Mouse (Mus musculus) mammary gland, adult 2 months (tissue): ENCODE measurements around the gene Ninj1. TPM values are rescaled to one million over a fixed set of nuclear protein-coding genes. Genes with fewer than 3 reads are reported as not detected.

Source experiments
- polyA plus RNA-seq: library from polyadenylated mRNA; depleted of rRNA; stranded (reverse); fragments of >200 nt; gene quantifications from 2 replicates; pipeline ENCODE4 v1.2.3, GENCODE M21; 2012; ENCODE audit warnings: low replicate concordance; rRNA removed

Ninj1 gene
- 209 and 258 TPM in 2 replicates for polyA plus RNA-seq

DNA sequence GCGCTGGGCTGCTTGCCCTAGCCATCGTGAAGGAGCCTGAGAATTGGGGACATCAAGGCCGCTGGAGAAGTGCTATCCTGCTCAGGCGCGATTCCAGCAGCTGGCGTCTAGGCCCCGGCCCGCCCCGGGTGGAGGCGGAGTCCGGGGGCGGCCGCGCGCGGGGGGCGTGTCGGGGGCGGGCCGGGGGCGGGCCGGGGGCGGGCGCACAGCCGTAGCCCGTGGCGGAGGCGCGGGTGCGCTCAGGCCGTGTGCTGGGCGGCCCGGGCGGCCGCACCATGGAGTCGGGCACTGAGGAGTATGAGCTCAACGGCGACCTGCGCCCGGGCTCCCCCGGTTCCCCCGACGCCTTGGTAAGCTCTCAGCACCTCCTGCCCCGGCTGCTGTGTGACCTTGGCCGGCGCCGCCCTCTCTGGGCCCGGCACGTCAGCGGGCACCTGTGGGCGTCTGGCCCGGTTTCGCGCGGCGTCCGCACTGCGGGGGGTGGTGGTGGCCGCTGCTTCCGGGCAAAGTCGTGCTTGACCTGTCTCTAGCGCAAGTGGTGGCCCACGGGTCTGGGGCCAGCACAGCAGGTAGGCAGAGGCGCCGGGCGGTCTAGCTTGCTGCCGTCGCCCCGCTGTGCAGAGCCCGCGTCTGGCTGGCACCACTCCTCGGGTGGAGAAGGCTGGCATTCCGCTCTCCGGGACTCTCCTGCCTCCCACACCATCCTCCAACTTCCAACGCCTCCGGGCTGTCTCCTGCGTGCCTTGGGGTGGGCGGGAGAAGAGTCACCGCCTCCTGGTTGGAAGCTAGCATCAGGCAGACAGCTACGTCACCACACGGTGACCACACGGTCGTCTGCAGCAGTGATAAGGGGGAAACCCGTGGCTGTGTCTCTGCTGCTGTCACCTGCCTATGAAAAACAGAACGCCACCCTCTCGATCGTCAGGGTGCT lies at the start of gene Ninj1:
Gene Ninj1 (plus strand): TSS at position 198 of the 931 bp plus-strand sequence.

DNA sequence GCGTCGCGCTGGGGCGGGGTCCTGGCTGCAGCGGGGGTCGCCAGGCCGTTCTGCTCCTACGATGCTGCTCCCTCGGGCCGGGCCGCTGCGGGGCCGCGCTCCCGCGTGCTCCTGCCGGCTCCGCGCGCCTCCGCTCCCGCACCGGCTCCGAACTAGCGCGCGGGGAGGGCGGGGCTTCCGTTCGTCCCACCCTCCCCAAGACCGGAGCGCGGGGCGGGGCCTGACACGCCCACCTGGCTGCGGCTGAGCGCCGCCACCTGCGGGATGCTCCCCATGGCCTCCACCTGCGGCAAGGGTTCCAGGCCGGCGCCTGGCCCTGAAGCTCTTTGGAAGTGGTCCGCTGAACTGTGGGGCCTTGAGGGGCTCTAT lies 39.4 kb upstream of the Ninj1 start, which contains the start of gene Wnk2:
Gene Wnk2 (minus strand): TSS at position 157 of the 369 bp plus-strand sequence.

DNA sequence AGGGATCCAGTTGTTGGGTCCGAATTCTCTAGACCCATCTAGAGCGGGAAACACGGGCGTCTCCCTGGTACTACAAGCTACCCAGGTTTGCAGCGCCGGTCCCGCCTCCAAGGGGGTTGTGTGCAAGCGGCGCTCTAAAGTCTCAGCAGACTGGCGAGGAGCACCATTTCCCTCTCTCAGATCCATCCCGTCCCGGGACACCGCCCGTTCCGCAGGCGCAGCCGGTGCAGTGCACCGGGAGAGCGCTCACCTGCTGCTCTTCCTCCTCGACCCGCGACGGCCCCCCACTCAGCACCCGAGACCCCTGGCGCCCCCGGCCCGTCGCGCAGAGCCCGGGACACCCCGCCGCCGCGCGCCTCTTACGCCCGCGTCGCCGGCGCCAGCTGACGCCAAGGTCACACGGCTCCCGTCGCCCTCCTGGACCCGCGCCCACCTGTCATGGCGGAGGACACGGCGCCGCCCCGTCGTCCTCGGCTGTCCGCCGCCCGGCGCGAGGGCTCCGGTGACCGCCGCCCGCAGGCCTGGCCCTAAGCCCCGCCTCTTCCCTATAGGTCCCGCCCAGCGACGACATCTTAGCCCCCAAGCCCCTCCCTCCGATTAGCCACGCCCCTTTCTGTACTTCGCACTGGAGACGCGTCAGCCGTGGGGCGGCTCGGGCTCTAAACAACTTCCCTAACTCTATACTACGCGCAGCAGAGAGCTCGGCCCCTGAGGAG lies 28.4 kb downstream of the Ninj1 start, which contains the start of gene Card19:
Gene Card19 (minus strand): TSS at position 534 of the 716 bp plus-strand sequence.

Other genes starting within 250 kb of the Ninj1 start
- 76.8 and 78.1 TPM in 2 replicates for gene Fam120a, start 219.5 kb upstream of the Ninj1 start, polyA plus RNA-seq
- gene Wnk2, start 39.5 kb upstream of the Ninj1 start, polyA plus RNA-seq, result 6.4 and 8.0 TPM in 2 replicates
- gene Card19, start 28.6 kb downstream of the Ninj1 start, polyA plus RNA-seq, result 142 and 192 TPM in 2 replicates
- 19.3 and 36.4 TPM in 2 replicates for gene Susd3, start 61.2 kb downstream of the Ninj1 start, polyA plus RNA-seq
- 7.7 and 9.3 TPM in 2 replicates for gene Fgd3, start 132.8 kb downstream of the Ninj1 start, polyA plus RNA-seq
- 30.5 and 30.6 TPM in 2 replicates for gene Bicd2, start 154.1 kb downstream of the Ninj1 start, polyA plus RNA-seq
- 3.4 and 7.4 TPM in 2 replicates for gene Ippk, start 233.8 kb downstream of the Ninj1 start, polyA plus RNA-seq